Comparison of ENCODE assay signal across 15 mouse cellular contexts in the genomic region with DNA sequence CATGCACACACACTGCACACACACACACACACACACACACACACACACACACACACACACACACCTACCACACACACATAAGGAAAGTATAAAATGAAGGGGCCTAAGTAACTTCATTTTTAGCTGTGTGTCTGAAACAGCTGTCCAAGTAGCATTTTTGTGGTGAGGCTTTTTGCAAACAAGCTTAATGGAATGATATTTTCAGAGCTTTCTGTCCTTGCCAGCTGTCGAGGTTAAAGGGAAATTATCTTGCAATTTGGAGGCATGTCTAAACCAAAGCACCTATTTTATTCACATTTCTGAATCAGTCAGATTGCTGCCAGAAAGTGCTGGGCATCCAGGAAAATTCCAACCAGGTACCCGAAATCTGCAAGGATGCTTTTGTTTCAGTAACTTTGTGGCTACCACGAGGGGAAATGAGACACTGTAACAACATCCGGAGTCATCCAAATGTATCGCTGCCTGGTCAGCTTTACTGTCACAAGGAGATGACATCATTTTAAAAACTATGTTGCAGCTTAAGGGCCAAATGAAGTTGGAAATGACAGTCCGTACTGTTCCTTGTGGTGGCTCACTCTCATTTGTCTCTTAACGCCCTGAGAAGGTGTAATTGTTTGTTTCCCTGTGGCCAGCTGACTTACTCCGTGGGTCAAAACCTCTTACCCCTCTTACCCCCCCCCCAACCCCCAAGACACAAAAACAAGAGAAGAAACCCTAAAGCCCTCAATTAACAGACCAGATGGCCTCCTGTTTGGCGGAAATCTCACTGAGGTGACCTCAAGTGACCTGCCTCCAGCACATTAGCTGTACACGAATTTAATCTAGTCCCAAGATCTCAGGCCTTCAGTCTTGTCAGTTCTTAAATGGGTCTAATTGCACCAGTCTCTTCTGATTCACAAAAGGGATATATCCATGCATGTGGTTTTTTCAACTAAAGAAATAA. TPM values are rescaled to one million over a fixed set of nuclear protein-coding genes. Genes with fewer than 3 reads are reported as not detected.
DNase-seq lines count a peak whose midpoint lies in the region; ATAC-seq lines count a peak whose summit lies in the region.
"Had no signal": no experiment of that assay in that cellular context is flagged by ENCODE, and none has a peak within 500 bp of the region (broad histone marks: within the 10 kb centered on the region; RNA-seq: fewer than 3 reads in every experiment).

No protein-coding gene starts in this region.

- no peaks in the 10 kb centered on the region for H3K36me3 ChIP-seq in macrophage (ENCODE audit: inconsistent target)
- H3K36me3 ChIP-seq: midbrain, embryonic 13.5 days; neural tube, embryonic 13.5 days had no signal

- peak; percentile 88 for DNase-seq in heart, adult 11 months
- no peak for DNase-seq in heart, postnatal 36 days
- peak; percentile 47 for DNase-seq in lung, postnatal 10 days
- no peak for DNase-seq in lung, adult 18-20 months
- DNase-seq in cerebellum, adult 11-12 months: peak; percentile 60
- DNase-seq in frontal cortex, postnatal 10 days (ENCODE audit: low spot score in 2 of 2): no peak
- DNase-seq: adrenal gland, postnatal 14 days; gastrocnemius, postnatal 10 days; lung, embryonic 14.5 days; thymus, postnatal 36 days had no signal

- peak overlapping the region; percentile 67 for H3K27ac ChIP-seq in macrophage
- H3K27ac ChIP-seq: midbrain, embryonic 13.5 days; neural tube, embryonic 13.5 days had no signal

- H3K4me3 ChIP-seq in macrophage (ENCODE audit: inconsistent target): no peak overlapping the region
- H3K4me3 ChIP-seq: midbrain, embryonic 13.5 days; neural tube, embryonic 13.5 days had no signal

- no peaks in the 10 kb centered on the region for H3K79me2 ChIP-seq in macrophage (ENCODE audit: inconsistent target)

- WGBS in macrophage (ENCODE audit: missing documents): 66% methylated on average over 10 of the region's 10 CpGs

- no peak for ATAC-seq in megakaryocyte progenitor cell, adult 5-6 weeks (replicated peaks; ENCODE audit: poor library complexity)
- ATAC-seq: CD4-positive, CD25-positive, alpha-beta regulatory T cell, adult 4 months; midbrain, embryonic 13.5 days had no signal

- intact Hi-C loops in heart, postnatal 36 days (cut with DNase I): no loop called here

RNA-seq across cellular contexts. Expression of gene Cnksr3, which starts 48.4 kb away (rescaled TPM):
- 10 to 100 TPM; 22.1 to 35.7 TPM for total RNA-seq in heart, postnatal 36 days (2021)
- total RNA-seq in macrophage (2018; cell fraction: chromatin; rRNA removed): 10 to 100 TPM in 10 of 26 experiments, 1 to 10 TPM in 16; 4.2 to 18.3 (median 8.3) TPM
- 10 to 100 TPM in 7 of 26 experiments, 1 to 10 TPM in 19; 3.5 to 12.8 (median 5.8) TPM for total RNA-seq in macrophage (2018; cell fraction: cytosol; rRNA removed)
- total RNA-seq in macrophage (2018; cell fraction: nucleus; rRNA removed): 10 to 100 TPM in 8 of 26 experiments, 1 to 10 TPM in 18; 3.9 to 15.9 (median 7.1) TPM
- polyA plus RNA-seq in macrophage (2018): 4.2 to 10.3 TPM (median 4.4 TPM) in 3 replicates
- 6.5 and 9.8 TPM in 2 replicates for total RNA-seq in megakaryocyte progenitor cell, adult 5-6 weeks (2015)
- 4.9 and 5.1 TPM in 2 replicates for total RNA-seq in megakaryocyte progenitor cell, adult 5-6 weeks (2017)

Comparison
In these comparisons a context has a peak if more than half of its experiments do, and no peak if none do; other contexts are left out.
1. DNase-seq: peak in heart, adult 11 months (single experiment), lung, postnatal 10 days (single experiment) and cerebellum, adult 11-12 months (single experiment); none in heart, postnatal 36 days (0 of 2), lung, adult 18-20 months (0 of 2) and frontal cortex, postnatal 10 days (0 of 2).